Mouse (Mus musculus) small intestine, adult 2 months (tissue): ENCODE results near the gene Vsx2.

Source experiments
- CTCF ChIP-seq: fragments of 200-500 bp; IDR thresholded peaks from 2 replicates; pipeline ENCODE4 v1.5.1; 2012; ENCODE audit warnings: low read depth, mild to moderate bottlenecking, control low read depth, inconsistent platforms, low read length, moderate library complexity, mixed read lengths; ENCODE audit not compliant: insufficient replicate concordance, insufficient read length; ENCODE audit errors: extremely low read depth
- POLR2A ChIP-seq: fragments of 200-500 bp; IDR thresholded peaks from 2 replicates; pipeline ENCODE4 v1.6.1; 2012; ENCODE audit warnings: low read depth, mild to moderate bottlenecking, control low read depth, inconsistent platforms, low read length, moderate library complexity

GRCm38 (mm10) chr12:84548251-84548650 is 21.3 kb upstream of the Vsx2 start:
- TF ChIP-seq CTCF = no peak
- no peak for TF ChIP-seq POLR2A
